Mouse (Mus musculus) right cerebral cortex, postnatal 25 days (tissue): Measurements from ENCODE around the gene Mob3a.

ENCODE experiments used
- DNase-seq: peaks from one replicate; pipeline ENCODE4 v3.0.0; 2022

Gene Mob3a

GRCm38 (mm10) chr10:80701721-80702535 is at the start of gene Mob3a, which contains the start of gene Izumo4:
TSS of gene Mob3a (minus strand) at chr10:80701977.
TSS of gene Izumo4 (plus strand) at chr10:80702184.
- DNase-seq, result peak; percentile 99

- DNase-seq, result peak; percentile 66
Measured at GRCm38 (mm10) chr10:80751188-80751832, 49.5 kb upstream of the Mob3a start.

GRCm38 (mm10) chr10:80748609-80749008 is 46.8 kb upstream of the Mob3a start:
- DNase-seq, result no peak

- DNase-seq, result peak; percentile 72
Measured at GRCm38 (mm10) chr10:80747410-80747809, 45.6 kb upstream of the Mob3a start.

- DNase-seq, result no peak
Measured at GRCm38 (mm10) chr10:80744262-80744661, 42.5 kb upstream of the Mob3a start.

GRCm38 (mm10) chr10:80742180-80742978 is 40.6 kb upstream of the Mob3a start, which contains the start of gene Ap3d1:
TSS of gene Ap3d1 (minus strand) at chr10:80742264.
- DNase-seq, result peak; percentile 96

GRCm38 (mm10) chr10:80741634-80742179 is 39.9 kb upstream of the Mob3a start:
- no peak for DNase-seq

- DNase-seq, result no peak
Measured at GRCm38 (mm10) chr10:80741146-80741545, 39.4 kb upstream of the Mob3a start.

GRCm38 (mm10) chr10:80738657-80739056 is 36.9 kb upstream of the Mob3a start:
- no peak for DNase-seq

- DNase-seq, result no peak
Measured at GRCm38 (mm10) chr10:80736731-80737130, 35.0 kb upstream of the Mob3a start.

GRCm38 (mm10) chr10:80732611-80733101 is 30.9 kb upstream of the Mob3a start:
- DNase-seq, result no peak

- DNase-seq, result no peak
Measured at GRCm38 (mm10) chr10:80727369-80728127, 25.8 kb upstream of the Mob3a start.

- no peak for DNase-seq
Measured at GRCm38 (mm10) chr10:80717281-80717680, 15.5 kb upstream of the Mob3a start.

GRCm38 (mm10) chr10:80710834-80711233 is 9.1 kb upstream of the Mob3a start:
- no peak for DNase-seq

- no peak for DNase-seq
Measured at GRCm38 (mm10) chr10:80705479-80705878, 3.7 kb upstream of the Mob3a start.

GRCm38 (mm10) chr10:80705033-80705432 is 3.3 kb upstream of the Mob3a start:
- DNase-seq, result no peak

GRCm38 (mm10) chr10:80704418-80704817 is 2.6 kb upstream of the Mob3a start:
- no peak for DNase-seq

- DNase-seq, result no peak
Measured at GRCm38 (mm10) chr10:80703643-80704042, 1.9 kb upstream of the Mob3a start.

- DNase-seq, result peak; percentile 93
Measured at GRCm38 (mm10) chr10:80702536-80703390, 986 bp upstream of the Mob3a start.

GRCm38 (mm10) chr10:80700732-80701131 is 1.0 kb downstream of the Mob3a start:
- DNase-seq, result no peak

GRCm38 (mm10) chr10:80700038-80700504 is 1.7 kb downstream of the Mob3a start:
- no peak for DNase-seq
